Mouse (Mus musculus) ovary, adult 18-20 months (tissue): ENCODE results near the gene Nav2.

Source experiments
- DNase-seq: peaks from one replicate; pipeline ENCODE4 v3.0.0; 2022; ENCODE audit warnings: low spot score, mixed read lengths

The Nav2 gene

DNA sequence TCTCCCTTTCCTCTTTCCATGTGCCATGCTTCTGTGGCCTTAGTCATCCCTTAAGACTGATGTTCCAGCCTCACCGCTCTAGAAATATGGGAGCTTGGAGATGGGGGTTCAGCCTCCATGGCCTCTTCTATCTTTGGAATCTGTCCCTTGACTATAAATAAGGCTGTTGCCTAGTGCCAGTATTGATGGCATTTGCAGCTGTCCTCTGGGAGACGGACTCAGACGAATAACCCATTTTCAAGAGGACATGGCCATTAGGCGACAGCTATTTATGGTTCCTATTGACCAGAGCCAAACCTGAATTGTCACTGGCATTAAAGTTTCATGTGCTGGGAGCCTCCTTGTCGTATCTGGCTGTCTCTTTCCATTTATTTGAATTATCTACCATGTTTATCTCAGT, 425.6 kb downstream of the Nav2 start:
- no peak for DNase-seq

DNA sequence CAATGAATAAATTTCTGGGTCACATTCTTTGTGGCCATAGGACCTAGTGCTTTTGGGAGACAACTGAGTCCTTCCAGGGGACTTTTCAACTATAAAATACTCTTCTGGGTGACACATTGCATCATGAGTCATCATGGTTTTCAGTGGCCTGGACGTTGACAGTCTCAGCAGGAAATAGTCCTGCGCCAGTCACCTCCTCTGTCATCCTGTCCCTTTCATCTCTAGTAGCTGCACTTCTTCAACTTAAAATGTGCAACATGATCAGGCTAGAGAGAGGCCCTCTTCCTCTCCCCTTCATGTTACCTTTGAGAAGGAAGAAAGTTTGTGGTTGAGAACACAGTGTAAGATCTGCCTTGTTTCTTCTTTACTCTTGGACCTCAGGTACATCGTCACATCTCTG, 426.5 kb downstream of the Nav2 start:
- no peak for DNase-seq

DNA sequence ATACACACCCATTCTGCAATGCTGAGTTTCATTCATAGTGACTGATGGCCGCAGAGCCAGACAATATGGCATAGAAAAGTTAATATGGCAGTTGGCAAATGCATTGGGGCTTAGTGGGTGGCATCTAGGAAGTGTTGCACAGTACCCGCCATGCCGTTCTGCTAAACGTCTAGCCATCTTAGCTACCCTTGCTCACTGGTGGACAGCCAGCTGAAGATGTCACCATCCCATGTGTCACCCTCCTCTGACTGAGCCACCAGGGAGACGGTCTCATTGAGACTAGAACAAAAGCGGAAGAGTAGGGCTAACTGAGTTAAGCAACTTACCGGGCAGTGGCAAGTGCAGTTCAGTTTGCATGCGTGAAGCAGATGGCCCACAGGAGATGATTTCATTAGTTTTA, 428.2 kb downstream of the Nav2 start:
- DNase-seq = no peak

DNA sequence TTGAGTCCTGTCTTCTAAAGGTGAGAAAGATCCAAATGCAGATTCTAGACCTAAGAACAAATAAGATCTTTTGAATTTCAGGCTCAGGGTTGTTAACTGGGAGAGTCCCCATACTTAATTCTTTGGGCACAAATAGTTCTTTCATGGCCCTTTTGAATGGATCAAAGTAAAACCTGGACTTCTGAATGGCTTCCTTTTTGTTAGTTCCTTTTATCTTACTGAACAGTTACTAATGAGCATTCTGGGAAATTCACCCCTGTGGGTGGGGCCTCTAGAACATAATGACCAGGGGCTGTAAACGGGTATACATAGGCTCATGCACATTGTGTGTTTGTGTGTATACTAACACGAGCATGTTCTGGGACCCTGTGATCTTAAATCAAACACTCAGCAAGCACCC, 429.2 kb downstream of the Nav2 start:
- DNase-seq = no peak

DNA sequence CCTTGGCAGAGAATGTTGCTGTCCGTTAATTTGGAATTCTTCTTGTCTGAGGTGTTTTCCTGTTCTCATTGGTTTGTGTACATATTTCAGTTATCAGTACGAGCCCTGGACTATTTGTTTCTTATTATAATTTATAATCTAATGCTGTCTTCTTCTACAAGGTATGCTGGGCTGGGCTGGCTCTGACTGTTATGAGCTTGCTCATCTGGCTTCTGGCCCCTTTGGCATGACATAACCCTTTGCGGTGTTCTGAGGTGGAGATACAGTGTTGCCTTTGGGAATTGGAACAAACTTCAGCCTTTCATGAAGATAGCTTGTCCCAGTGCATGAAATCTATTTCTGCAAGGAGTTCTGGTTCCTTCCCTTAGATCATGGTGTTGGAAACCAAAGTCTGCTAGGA, 431.4 kb downstream of the Nav2 start:
- DNase-seq = peak; percentile 28

DNA sequence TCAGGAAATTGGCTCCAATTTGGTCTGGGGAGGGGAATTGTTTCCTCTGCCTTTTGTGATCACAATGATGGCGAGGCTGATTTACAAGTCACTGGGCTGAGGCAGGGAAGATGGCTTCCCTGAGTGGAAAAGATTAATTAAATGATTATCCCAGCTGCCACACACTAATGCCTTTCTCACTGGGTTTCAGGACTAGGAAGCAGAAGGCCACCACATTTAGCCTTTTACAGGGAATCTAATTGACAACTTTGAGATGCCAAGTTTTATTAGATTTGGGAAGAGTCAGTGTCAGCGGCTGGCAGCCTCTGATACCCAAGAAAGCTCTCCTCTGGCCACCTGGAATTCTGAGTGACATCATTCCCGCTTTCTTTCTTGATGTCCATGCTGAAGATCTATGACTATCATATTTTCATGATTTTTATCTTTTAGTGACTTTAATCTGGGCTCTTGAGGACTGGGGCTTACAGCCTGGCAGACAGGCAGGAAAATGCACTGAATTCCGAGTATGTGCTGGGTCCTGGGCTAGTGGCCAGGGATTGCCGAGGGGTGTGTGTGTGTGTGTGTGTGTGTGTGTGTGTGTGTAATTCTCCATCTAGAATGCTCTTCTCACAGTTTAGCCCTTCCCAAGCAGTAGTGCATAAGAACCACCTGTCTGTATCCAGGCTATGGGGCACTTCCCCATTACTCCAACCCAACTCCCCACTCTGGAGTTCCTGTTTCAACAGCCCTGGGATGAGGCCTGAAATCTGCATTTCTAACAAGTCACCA, 432.8 kb downstream of the Nav2 start:
- DNase-seq = no peak

DNA sequence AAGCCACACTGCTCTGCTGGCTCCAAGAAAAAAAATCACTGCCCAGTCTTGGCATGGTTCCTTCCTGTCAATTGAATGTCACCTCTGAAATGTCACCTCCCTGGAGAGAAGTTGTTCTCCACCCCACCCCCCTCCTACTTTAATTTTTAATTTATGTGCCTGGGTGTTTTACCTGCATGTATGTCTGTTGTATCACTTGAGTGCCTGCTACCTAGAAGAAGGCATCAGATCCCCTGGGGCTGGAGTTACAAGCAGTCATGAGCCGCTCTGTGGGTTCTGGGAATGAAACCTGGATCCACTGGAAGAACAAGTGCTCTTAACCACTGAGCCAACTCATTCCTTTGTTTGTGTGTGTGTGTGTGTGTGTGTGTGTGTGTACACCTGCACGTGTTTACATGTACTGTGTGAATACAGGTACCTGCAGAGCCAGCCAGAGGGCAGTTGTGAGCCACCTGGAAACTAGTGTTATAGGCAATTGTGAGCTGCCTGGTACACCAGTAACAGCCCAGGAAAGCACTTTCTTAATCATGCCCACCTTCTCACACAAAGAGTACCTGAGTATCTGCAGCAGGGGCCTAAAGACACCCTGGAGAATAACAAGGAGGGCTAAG, 433.5 kb downstream of the Nav2 start:
- DNase-seq = no peak

DNA sequence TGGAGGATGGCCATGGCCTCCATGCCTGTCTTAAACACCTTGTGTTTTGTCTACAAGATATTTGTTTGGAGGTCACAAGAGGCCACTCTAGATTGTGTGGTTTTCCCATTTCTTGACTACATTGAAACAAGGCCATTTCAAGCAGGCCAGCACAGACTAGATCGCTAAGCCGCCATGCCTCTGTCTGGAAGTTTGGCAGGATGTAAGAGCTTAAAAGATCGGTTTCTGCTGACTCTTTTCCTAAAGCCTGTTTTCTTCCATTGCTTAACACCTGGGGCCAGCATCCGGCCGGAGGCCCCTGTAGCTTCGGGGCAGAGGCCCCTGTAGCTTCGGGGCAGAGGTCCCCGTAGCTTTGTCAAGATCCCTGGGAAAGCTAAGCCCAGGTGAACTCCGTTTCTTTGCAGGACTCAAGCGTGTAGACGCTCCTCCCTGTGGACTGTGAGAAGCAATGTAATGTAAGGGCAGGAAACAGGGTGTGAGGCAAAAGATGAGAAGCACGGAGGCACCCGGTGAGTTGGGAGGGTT, 434.1 kb downstream of the Nav2 start:
- no peak for DNase-seq

DNA sequence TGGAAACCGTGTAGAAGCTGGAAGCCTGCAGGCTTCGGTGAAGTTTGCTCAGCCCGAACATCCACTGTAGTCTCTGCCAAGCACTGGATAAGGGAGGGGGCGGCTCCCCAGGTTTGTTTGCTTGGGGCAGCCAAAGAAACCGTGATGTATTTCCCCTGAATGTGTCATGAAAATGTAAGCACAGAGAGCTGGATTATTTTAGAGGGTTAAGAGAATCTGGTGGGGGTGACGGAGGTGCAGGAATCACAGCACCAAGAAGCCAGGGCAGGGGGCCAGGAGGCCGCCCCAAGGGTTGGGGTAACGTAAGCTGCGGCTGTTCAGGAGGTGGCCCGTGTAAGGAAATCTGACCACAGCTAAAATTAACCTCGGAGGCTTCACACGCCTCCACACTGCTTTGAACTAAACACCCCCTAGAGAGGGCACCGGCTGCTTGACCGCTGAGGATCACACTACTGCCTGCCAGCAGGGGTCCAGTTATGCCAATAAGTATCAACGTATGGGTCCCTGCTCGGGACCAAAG, 434.6 kb downstream of the Nav2 start:
- DNase-seq = peak; percentile 21

DNA sequence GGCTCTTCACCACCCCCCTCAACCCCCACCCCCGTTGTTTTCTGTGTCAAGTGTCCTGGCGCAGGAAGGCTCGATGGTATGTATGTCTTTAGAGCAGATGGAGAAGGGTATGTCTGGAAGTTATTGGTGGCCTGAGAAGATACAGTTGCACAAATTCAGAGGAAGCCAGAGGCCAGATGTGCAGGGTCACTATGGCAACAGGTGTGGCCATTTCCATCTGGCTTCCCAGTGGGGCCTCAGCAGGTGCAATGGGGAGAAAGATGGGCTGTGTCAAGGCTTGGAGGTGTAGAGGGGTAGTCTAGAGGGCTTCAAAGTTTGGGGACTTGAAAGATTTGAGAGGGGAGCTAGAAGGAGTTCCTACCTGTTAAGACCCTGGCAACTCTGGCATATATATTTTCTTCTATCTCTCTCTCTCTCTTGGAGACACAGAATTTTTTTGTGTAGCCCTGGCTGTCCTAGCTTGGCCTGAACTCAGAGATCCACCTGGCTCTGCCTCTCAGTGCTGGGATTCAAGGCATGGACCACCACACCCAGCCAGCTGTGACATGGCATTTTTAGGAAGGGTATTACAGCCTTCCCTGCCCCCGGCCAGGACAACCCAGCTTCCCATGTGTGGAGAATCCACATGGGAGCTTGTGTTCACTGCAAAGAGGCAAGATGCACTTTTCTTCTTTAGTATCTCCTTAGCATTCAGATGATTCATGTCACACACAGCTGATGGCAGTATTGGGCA, 435.4 kb downstream of the Nav2 start:
- no peak for DNase-seq

DNA sequence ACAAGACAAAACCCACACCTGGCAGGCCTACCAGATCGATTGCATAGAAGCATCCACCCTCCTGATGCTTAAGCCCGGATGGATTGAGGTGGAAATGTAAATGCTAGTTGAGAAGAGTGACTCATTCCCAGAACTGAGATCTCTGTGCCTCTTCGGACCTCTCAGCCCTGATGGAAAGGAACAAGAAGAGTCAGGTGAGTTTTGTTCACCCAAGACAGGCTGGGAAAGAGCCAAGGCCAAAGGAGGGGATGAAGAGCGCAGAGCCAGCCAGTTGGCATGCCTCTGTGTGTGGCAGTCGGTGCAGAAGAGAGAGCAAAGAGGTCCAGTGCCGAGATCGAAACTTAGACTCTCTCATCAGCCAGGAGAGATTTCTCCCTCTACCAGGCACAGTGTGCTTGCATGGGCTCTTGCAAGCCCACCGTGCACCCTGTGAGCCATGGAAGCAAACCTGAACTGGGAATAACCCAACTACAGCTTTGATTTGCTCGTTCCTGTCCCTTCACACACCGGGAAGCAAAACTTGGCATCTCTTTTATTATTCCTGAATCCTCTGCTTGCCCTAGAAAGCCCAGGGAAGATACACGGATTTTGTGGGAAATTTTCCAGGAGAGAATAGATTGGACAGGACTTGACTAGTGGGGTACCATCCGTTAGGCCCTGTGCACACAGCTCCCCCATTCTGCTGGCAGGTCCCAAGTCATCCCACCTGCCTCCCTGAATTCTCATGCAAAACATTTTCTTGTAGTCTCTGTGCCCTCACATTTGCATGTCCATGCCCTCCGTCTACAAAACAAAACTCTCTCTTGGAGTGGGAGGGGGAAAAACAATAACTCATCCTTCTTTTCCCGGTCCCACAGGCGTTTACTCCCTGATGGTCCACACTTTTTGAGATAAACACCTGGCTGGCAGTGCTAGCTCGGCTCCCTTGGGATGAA, 439.1 kb downstream of the Nav2 start:
- no peak for DNase-seq

DNA sequence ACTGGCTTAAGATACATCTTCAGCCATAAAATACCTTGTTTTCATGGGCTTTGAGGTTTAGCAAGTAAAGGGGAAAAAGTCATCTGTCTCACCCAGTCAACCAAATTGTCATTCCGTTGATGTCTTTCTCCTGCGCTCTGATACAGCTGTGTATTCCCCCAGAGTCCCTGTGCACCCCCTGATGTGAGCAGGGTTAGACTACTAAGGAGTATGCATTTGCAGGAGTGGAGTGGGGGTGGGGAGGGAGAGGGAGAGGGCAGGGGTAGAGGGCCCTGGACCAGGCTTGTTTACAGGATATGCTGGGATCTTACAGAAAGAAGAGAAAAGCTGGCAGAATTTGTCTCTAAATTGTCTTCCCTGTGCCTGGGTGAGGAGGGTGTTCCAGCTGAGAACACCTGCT, 440.1 kb downstream of the Nav2 start:
- no peak for DNase-seq

DNA sequence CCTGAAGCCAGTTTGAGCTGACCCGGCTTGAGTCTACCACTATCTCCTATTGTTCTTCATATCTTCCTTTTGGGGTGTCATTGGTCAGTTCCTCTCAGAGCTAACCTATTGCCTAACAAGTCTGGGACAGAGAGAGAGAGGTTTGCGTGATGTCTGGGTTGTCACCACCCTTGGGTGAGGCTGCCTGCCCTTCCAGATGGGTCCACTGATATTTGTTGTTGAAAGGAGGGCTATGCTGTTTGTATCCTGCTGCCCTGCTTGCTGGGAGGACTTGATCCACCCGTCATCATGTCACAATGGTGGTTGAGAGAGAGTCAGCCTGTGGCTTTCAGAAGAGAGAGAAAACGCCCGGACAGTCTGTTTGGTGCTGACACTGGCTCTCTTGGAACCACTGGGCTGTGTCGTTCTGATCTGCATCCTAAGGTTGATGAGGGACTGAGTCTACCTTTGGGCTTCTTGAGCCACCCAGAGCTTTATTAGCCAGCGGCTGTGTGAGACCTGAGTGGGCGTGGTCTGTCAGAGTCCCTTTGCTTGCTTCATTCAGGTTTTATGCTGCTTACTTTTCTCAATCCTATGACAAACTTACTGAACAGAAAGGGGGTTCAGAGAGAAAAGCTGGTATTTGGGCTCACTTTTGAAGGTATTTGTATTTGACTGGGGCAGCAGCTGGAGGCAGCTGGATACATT, 441.9 kb downstream of the Nav2 start:
- no peak for DNase-seq

DNA sequence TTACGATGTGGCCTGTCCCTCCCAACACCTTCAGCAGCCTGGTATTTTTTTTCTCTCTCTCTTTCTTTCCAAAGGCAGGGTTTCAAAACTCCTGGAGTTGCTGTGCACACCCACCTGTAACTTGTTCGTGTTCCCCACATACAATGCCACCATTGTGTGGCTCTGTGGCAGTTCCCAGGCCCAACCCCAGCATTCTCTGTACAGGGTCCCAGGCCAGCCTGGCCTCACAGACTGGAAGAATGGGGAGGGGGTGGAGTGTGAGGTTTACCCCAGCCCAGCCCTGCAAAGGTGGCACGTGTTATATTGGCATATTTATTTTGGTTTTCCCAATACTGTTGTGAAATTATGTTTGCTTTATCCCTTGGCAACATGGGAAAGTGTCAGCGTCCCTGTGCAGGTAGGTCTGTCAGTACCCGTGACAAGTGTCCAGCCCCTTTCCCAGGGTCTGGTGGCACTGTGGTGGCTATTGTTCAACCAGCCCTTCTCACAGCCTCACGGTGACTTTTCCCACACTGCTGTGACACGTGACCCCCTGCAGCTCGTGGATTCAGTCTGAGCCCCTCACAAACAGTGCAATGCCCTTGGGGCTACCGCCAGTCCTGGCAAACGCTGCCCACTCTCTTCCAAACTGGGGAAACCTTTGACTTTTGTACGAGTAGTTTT, 443.2 kb downstream of the Nav2 start:
- DNase-seq = no peak

DNA sequence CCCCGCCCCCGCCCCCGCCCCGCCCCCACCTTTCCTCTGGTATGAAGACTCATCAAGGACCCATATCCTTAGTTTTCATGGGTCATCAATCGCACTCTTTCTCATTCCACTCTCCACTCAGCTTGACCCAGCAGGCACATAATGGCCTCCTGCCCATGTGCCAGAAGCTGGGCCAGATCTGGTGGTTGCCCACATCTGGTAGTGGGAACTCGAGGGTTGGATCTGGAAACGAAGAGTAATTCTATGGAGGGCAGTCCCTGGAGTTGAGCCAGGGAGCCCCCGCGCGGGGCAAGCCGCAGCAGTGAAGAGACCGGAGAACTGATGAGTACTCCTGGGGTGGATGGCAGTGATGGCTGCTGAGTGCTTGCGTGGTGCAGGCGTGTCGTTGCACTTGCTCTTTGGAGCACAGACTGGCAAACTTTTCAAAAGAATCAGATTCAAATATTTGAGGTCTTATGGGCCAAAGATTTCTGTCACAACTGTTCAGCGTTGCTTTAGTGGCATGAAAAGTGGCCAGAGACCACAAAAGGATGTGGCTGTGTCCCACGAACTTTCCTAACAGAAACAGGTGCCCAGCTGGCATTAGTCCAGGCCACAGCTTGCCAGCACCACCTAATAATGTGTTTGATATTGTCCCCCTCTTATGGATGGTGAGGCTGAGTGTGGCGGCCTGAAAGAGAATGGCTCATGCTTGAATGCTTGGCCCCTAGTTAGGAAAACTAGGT, 449.1 kb downstream of the Nav2 start:
- DNase-seq = no peak

DNA sequence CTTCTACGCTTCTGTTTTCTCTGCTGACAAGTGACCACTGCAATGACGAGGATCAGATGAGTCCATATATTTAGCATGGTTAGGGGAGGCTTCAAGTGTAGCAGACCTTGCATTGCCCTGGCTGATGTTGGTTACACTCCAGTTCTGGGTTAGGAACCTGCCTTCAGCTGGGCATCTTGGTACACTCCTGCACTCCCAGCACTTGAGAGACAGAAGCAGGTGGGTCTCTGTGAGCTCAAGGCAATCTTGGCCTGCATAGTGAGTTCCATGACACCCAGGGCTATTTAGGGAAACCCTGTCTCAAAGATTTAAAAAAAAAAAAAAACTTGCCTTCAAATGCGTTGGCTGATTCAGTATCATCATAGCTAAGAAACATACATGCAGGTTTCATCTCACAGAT, 450.6 kb downstream of the Nav2 start:
- no peak for DNase-seq

DNA sequence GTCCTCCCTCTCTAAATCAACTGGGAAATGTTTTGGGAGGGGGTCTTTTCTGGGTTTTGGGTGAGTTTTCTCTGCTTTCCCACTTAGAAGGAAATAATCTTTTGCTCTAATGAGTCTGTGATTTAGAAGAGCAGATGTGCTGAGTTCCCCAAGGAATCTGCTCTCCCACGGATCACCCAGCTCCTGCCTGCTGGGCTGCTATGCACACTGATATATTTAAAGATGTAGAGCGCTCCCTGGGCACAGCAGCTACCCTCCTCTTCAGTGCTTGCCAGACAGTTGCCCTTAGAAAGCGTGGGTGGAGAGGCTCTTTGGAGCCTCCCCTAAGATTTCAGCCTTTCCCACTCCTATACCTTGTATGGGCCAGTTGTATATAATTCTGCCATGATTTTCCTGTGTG, 452.1 kb downstream of the Nav2 start:
- DNase-seq = no peak

DNA sequence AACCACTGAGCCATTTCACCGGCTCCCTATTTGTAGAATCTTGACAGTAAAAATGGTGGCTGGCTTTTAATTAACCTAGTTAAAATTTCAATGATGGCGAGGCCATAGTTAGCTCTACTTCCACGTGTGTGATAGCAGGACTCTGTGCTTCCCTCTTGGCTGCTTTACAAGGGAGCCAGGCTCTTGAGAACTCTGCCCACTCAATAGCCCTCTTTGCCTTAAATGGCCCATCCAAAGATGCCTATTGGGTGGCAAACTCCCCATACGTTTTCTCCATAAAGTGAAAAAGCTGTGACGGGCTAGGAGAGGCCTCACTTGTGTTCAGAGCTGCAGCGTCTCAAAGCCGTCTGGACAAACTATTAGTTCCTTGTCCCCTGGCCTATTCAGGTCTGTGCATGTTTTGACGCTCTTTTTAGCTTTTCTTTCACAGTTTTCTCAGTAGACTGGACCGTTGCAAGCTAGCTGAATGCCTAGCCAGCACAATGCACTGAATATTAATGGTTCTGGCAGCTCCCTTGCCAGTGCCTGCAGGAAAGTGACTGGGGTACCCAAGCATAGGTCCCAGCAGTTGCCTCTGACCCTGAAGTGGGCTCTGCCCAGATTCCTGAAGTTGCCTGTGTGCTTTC, 453.1 kb downstream of the Nav2 start:
- no peak for DNase-seq

DNA sequence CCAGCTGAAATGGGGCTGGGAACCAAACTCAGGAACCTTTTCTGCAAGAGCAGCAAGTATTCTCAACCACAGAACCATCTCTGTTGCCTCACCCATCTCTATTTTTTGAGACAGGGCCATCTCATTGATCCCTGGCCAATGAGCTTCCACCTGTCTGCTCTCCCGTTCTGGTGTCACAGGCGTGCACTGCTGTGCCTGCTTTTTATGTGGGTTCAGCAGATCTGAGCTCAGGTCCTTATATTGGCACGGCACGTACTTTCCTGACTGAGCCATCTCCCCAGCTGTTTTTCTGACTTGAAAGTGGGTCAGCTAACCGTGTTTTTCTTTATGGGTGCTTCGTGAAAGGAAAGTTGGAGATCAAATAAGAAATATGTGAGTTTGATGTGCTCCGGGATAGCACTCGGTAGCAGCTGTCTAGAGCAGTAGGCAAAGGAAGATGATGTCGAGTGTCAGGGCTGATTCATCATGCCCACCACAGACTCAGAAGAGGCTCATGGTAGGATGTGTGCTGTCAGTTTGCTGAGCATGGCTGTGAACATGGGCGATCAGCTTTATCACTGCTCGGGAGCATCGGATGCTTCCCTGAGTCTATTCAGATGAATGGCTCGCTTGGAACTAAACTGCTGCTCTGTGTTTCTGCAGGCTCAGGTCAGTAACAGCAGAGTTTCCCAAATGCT, 456.1 kb downstream of the Nav2 start:
- DNase-seq = no peak
